Mouse (Mus musculus) ES-E14 (cell line): ENCODE measurements around the gene Morf4l2. TPM values are rescaled to one million over a fixed set of nuclear protein-coding genes. Genes with fewer than 3 reads are reported as not detected.
"Not testable (repeated sequence)": the region's sequence is repeated elsewhere in the genome, so short reads cannot be mapped to it uniquely, and the experiment has no call there.

Source experiments
- DNase-seq: peaks from one replicate; pipeline ENCODE4 v3.0.0-alpha.2; 2013; ENCODE audit warnings: low read depth, low spot score
- H3K27ac ChIP-seq: 2 replicates; pipeline ENCODE4 v1.5.1; 2012; ENCODE audit warnings: low read depth, mild to moderate bottlenecking, low read length, moderate library complexity, mixed read lengths; ENCODE audit not compliant: poor library complexity, insufficient read depth, severe bottlenecking
- H3K36me3 ChIP-seq: 2 replicates; pipeline ENCODE4 v1.6.1; 2012; ENCODE audit warnings: mild to moderate bottlenecking, low read length, moderate library complexity, mixed read lengths; ENCODE audit not compliant: control insufficient read depth, poor library complexity, insufficient read depth, severe bottlenecking
- H3K4me1 ChIP-seq, 2 experiments: fragments of 150-350 bp in 1 of 2; sonication (generic) in 1 of 2; 2 replicates each; pipeline ENCODE4 v1.6.1; 2012; ENCODE audit warnings: low read length in 2 of 2, mild to moderate bottlenecking in 1 of 2, mixed read lengths in 1 of 2; ENCODE audit not compliant: control insufficient read depth in 2 of 2, insufficient read depth in 2 of 2, poor library complexity in 1 of 2
- H3K4me3 ChIP-seq, 2 experiments: fragments of 150-350 bp in 1 of 2; sonication (generic) in 1 of 2; 2 replicates each; pipeline ENCODE4 v1.5.1; 2012; ENCODE audit warnings: low read length in 2 of 2, low read depth in 1 of 2, mild to moderate bottlenecking in 1 of 2, mixed read lengths in 1 of 2; ENCODE audit not compliant: insufficient read depth in 1 of 2, poor library complexity in 1 of 2, severe bottlenecking in 1 of 2
- H3K9ac ChIP-seq: 2 replicates; pipeline ENCODE4 v1.6.1; 2012; ENCODE audit warnings: low read depth, mild to moderate bottlenecking, low read length, mixed read lengths; ENCODE audit not compliant: poor library complexity, insufficient read depth, severe bottlenecking
- H3K9me3 ChIP-seq: fragments of 150-350 bp; sonication (generic); 2 replicates; pipeline ENCODE4 v1.6.1; 2012; ENCODE audit warnings: low read depth, mild to moderate bottlenecking, low read length; ENCODE audit not compliant: control insufficient read depth, insufficient read depth
- CHD2 ChIP-seq: IDR thresholded peaks from 2 replicates; pipeline ENCODE4 v1.6.1; 2014; ENCODE audit warnings: mild to moderate bottlenecking, low read depth, low read length, inconsistent platforms
- HCFC1 ChIP-seq: IDR thresholded peaks from 2 replicates; pipeline ENCODE4 v1.6.1; 2012; ENCODE audit warnings: low read length, inconsistent platforms, borderline replicate concordance; ENCODE audit not compliant: insufficient read depth
- MAFK ChIP-seq: IDR thresholded peaks from 2 replicates; pipeline ENCODE4 v1.6.1; 2014; ENCODE audit warnings: mild to moderate bottlenecking, low read depth, low read length, inconsistent platforms; ENCODE audit not compliant: insufficient read depth
- ZC3H11A ChIP-seq: IDR thresholded peaks from 2 replicates; pipeline ENCODE4 v1.6.1; 2012; ENCODE audit warnings: low read depth, mild to moderate bottlenecking, inconsistent platforms, low read length, borderline replicate concordance
- ZNF384 ChIP-seq: IDR thresholded peaks from 2 replicates; pipeline ENCODE4 v1.6.1; 2012; ENCODE audit warnings: low read depth, low read length, inconsistent platforms
- in situ Hi-C, 2 experiments: fragments of 600-800 bp; cut with MboI; formaldehyde crosslinking; loops; one replicate each; pipeline ENCODE4 v1.15.1; 2025; ENCODE audit warnings: low sequenced_read_pairs in 2 of 2, inconsistent platforms in 1 of 2; ENCODE audit not compliant: unreplicated experiment in 2 of 2
- total RNA-seq: library from RNA; depleted of rRNA; stranded (reverse); fragments of 300-350 nt; gene quantifications from 2 replicates; pipeline ENCODE4 v1.2.3, GENCODE M21; 2012; rRNA removed

Gene Morf4l2
- total RNA-seq, 1 experiment = 337 TPM

- in situ Hi-C loops = no loop called here
- Histone ChIP-seq H3K4me3 (no peak overlapping the region), H3K9ac (no peak overlapping the region), H3K4me1 (no peaks in the 10 kb centered on the region), H3K9me3 (no peaks in the 10 kb centered on the region), H3K36me3 (no peaks in the 10 kb centered on the region), H3K27ac (no peak overlapping the region)
- DNase-seq = no peak
- TF ChIP-seq ZC3H11A (no peak), HCFC1 (no peak), MAFK (no peak), ZNF384 (no peak), CHD2 (no peak)
Observed at GRCm38 (mm10) chrX:136692294-136692675, 51.2 kb downstream of the Morf4l2 start.

GRCm38 (mm10) chrX:136691606-136692293 is 51.7 kb downstream of the Morf4l2 start:
- H3K4me3 ChIP-seq, H3K36me3 ChIP-seq, H3K9ac ChIP-seq, H3K9me3 ChIP-seq, in situ Hi-C loops, DNase-seq, H3K4me1 ChIP-seq, H3K27ac ChIP-seq: not testable (repeated sequence)

Other genes starting within 250 kb of the Morf4l2 start
- not detected in 2 replicates for gene Kir3dl1, start 225.7 kb downstream of the Morf4l2 start, total RNA-seq
- gene Kir3dl2, start 199.6 kb downstream of the Morf4l2 start, total RNA-seq = not detected in 2 replicates
- gene Tceal3, start 152.8 kb downstream of the Morf4l2 start, total RNA-seq = 0.53 TPM in 1 of 2 replicates, not detected in the other
- 0.53 and 0.67 TPM in 2 replicates for gene Tceal1, start 35.7 kb downstream of the Morf4l2 start, total RNA-seq
- not detected in 2 replicates for gene Glra4, start 36.5 kb upstream of the Morf4l2 start, total RNA-seq
- 2.2 and 3.1 TPM in 2 replicates for gene Plp1, start 79.0 kb upstream of the Morf4l2 start, total RNA-seq
- gene Rab9b, start 125.1 kb upstream of the Morf4l2 start, total RNA-seq = 0.18 TPM in 1 of 2 replicates, not detected in the other
- gene H2bfm, start 183.6 kb upstream of the Morf4l2 start, total RNA-seq = 0.32 and 1.6 TPM in 2 replicates
- 10.8 and 17.1 TPM in 2 replicates for gene Tmsb15b2, start 231.8 kb upstream of the Morf4l2 start, total RNA-seq
- gene Tmsb15l, start 233.2 kb upstream of the Morf4l2 start, total RNA-seq = 2.1 and 4.6 TPM in 2 replicates
- gene Tmsb15b1, start 233.2 kb upstream of the Morf4l2 start, total RNA-seq = 8.4 and 12.0 TPM in 2 replicates
- 1.5 and 2.2 TPM in 2 replicates for gene Zcchc18, start 249.5 kb upstream of the Morf4l2 start, total RNA-seq